Mouse (Mus musculus) lung, postnatal 0 days (tissue): ENCODE results near the gene Rassf7. TPM values are rescaled to one million over a fixed set of nuclear protein-coding genes. Genes with fewer than 3 reads are reported as not detected.

Experiments used
- ATAC-seq: fragments of 200-750 bp; cut with Nextera tagmentation; 2 replicates; pipeline ENCODE4 v1.8.0; 2017; ENCODE audit warnings: moderate library complexity
- DNase-seq: peaks from one replicate; pipeline ENCODE4 v3.0.0-alpha.2; 2016; ENCODE audit warnings: low spot score
- H3K27ac ChIP-seq: fragments of 300-500 bp; sonication (generic); 2 replicates; pipeline ENCODE4 v1.5.1; 2014; ENCODE audit warnings: antibody characterized with exemption, mild to moderate bottlenecking, low read length, mixed read lengths
- H3K27me3 ChIP-seq: fragments of 300-500 bp; sonication (generic); replicated peaks from 2 replicates; pipeline ENCODE4 v1.6.1; 2014; ENCODE audit warnings: low read length, mixed read lengths; ENCODE audit not compliant: insufficient read depth
- H3K36me3 ChIP-seq: fragments of 300-500 bp; sonication (generic); 2 replicates; pipeline ENCODE4 v1.6.1; 2014; ENCODE audit warnings: low read length, mixed read lengths; ENCODE audit not compliant: insufficient read depth
- H3K4me1 ChIP-seq: fragments of 300-500 bp; sonication (generic); 2 replicates; pipeline ENCODE4 v1.6.1; 2014; ENCODE audit warnings: antibody characterized with exemption, low read depth, low read length, mixed read lengths; ENCODE audit not compliant: insufficient read depth
- H3K4me2 ChIP-seq: fragments of 300-500 bp; sonication (generic); replicated peaks from 2 replicates; pipeline ENCODE4 v1.6.1; 2014; ENCODE audit warnings: low read depth, mild to moderate bottlenecking, low read length, moderate library complexity, mixed read lengths
- H3K4me3 ChIP-seq: fragments of 300-500 bp; sonication (generic); 2 replicates; pipeline ENCODE4 v1.5.1; 2014; ENCODE audit warnings: low read depth, low read length
- H3K9ac ChIP-seq: fragments of 300-500 bp; sonication (generic); replicated peaks from 2 replicates; pipeline ENCODE4 v1.6.1; 2014; ENCODE audit warnings: low read depth, mild to moderate bottlenecking
- H3K9me3 ChIP-seq: fragments of 300-500 bp; sonication (generic); 2 replicates; pipeline ENCODE4 v1.6.1; 2016; ENCODE audit warnings: low read length, mixed read lengths
- CTCF ChIP-seq: IDR thresholded peaks from 2 replicates; pipeline ENCODE4 v1.5.1; 2016; ENCODE audit warnings: antibody characterized with exemption, mild to moderate bottlenecking
- EP300 ChIP-seq: IDR thresholded peaks from 2 replicates; pipeline ENCODE4 v1.6.1; 2016; ENCODE audit warnings: antibody characterized with exemption, mild to moderate bottlenecking, control low read depth
- WGBS: fragments of 180-500 bp; shearing (Covaris S2); extraction: QIAGEN DNeasy Blood & Tissue Kit; methylation state at CpG from one replicate; pipeline ENCODE4 v1.1.7; 2014; 5-methylcytosine and 5-hydroxymethylcytosine counted together
- polyA plus RNA-seq: library from polyadenylated mRNA; unstranded; fragments of >200 nt; fragmentation: Nextera tagmentation; extraction: Ambion mirVana; gene quantifications from 2 replicates; pipeline ENCODE4 v1.2.1, GENCODE M21; 2015

Rassf7 gene
- polyA plus RNA-seq, 1 experiment from 2014 or later = 98.7 TPM

DNA sequence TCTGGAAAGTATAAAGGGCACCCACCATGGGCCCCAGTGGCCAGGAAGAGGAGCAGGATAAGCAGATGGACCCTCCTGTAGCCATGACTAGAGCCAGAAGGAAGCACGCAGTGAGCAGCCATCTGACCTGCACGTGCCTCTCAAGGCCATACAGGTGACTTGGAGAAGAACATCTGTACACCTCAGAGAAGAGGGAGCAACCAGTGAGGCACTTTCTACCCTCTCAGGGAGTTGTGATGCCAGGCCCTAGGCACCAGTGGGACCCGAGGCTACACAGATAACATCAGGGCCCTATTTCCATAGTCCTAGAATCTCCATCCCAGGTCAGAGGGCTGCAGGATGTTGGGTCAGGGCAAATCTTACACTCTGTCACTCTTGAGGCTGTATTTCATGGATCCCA, 25.4 kb upstream of the Rassf7 start:
- no peak overlapping the region for H3K27ac ChIP-seq
- WGBS = 92% methylated on average over 3 of the region's 3 CpGs
- ATAC-seq (no peak), DNase-seq (no peak)
- H3K9ac ChIP-seq = no peak overlapping the region
- no peaks in the 10 kb centered on the region for H3K27me3 ChIP-seq
- H3K4me1 ChIP-seq = peaks cover 14% of the 10 kb centered on the region; the same call in 1 of the 2 replicates
- peaks cover 29% of the 10 kb centered on the region for H3K36me3 ChIP-seq
- TF ChIP-seq EP300 (no peak), CTCF (no peak)
- no peaks in the 10 kb centered on the region for H3K9me3 ChIP-seq
- H3K4me3 ChIP-seq = no peak overlapping the region
- H3K4me2 ChIP-seq = no peak overlapping the region

- no peak overlapping the region for H3K9ac ChIP-seq
Measured at GRCm38 (mm10) chr7:141191036-141191435, 24.6 kb upstream of the Rassf7 start.

DNA sequence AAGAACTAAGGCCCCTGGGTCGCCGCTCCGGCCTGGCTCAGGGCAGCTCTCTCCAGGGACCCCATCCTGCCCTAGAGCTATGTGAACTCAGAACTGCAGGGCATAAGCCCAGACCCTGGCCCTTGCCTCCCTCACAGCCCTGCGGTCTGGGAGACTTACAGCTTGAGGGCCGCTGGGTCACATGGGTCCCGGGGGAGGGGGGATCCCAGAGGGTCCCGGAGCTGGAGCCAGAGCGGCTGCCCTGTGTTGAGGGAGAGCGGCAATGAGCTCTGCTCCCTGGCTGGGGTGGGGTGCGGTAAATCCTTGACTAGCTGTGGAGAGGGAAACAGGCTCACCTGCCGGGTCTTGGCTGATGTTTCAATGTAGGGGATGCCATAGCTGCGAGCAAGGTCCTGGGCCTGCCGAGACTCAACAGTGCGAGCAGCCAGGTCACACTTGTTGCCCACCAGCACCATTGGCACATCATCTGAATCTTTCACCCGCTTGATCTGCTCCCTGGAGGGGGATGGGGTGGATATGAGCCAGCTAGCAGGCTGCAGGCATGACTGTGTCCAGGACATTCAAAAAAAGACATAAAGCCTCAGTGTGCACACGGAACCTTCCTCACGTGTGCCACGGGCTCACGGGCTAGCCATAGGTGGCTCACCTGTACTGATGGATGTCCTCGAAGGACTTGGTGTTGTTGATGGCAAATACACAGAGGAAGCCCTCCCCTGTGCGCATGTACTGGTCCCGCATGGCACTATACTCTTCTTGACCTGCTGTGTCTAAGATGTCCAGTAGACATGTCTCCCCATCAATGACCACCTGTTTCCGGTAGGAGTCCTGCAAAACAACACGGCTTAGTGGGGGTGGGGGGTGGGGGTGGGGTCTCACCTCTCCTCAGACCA, 23.6 kb upstream of the Rassf7 start:
- Histone ChIP-seq H3K27me3 (no peaks in the 10 kb centered on the region), H3K36me3 (peaks cover 29% of the 10 kb centered on the region), H3K9me3 (no peaks in the 10 kb centered on the region), H3K4me3 (no peak overlapping the region), H3K4me1 (peaks cover 14% of the 10 kb centered on the region; the same call in 1 of the 2 replicates), H3K27ac (no peak overlapping the region), H3K9ac (no peak overlapping the region), H3K4me2 (peak overlapping the region; percentile 93)
- WGBS = 86% methylated on average over 24 of the region's 24 CpGs
- DNase-seq (no peak), ATAC-seq (no peak)
- TF ChIP-seq EP300 (no peak), CTCF (no peak)

More at GRCm38 (mm10) chr7:141191036-141191435, 24.6 kb upstream of the Rassf7 start:
- 78% methylated on average over 14 of the region's 14 CpGs for WGBS
- peaks cover 14% of the 10 kb centered on the region; the same call in 1 of the 2 replicates for H3K4me1 ChIP-seq
- H3K4me2 ChIP-seq = no peak overlapping the region
- TF ChIP-seq EP300 (no peak), CTCF (no peak)
- no peak overlapping the region for H3K4me3 ChIP-seq
- no peaks in the 10 kb centered on the region for H3K27me3 ChIP-seq
- DNase-seq (peak; percentile 24), ATAC-seq (no peak)
- H3K36me3 ChIP-seq = peaks cover 29% of the 10 kb centered on the region
- no peak overlapping the region for H3K27ac ChIP-seq
- no peaks in the 10 kb centered on the region for H3K9me3 ChIP-seq

DNA sequence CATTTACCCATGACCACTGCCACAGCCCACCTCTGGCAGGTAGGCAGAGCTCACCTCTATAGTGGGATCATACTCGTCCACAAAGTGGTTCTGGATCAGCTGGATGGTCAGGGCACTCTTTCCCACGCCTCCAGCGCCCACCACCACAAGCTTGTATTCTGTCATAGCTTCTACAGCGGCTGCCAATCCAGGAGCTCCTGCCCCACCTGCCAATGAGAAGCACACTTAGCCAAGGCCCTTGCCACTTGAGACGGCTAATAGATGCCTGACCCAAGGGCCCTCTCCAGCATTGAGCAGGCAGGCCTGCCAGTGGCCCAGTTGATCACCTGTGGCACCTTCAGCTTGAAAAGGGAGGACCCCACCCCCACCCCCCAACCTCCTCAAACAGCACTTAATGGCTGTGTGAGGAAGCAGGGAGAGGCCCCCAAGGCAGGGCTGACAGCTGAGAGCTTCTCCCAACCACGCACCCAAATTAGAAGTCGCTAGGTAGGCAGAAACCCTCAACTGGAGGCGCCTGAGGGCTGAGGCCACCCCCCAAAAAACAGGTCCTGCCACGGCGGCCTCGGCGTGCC, 22.8 kb upstream of the Rassf7 start:
- TF ChIP-seq EP300 = no peak
- no peak for TF ChIP-seq CTCF
- DNase-seq = peak; percentile 86
- WGBS = 20% methylated on average over 12 of the region's 12 CpGs
- Histone ChIP-seq H3K27me3 (no peaks in the 10 kb centered on the region), H3K27ac (peak overlapping the region; percentile 90), H3K36me3 (peaks cover 29% of the 10 kb centered on the region), H3K4me3 (peak overlapping the region; percentile 90), H3K9me3 (no peaks in the 10 kb centered on the region), H3K4me1 (peaks cover 14% of the 10 kb centered on the region; the same call in 1 of the 2 replicates), H3K9ac (peak overlapping the region; percentile 83), H3K4me2 (peak overlapping the region; percentile 93)
- peak; percentile 19 for ATAC-seq

- peaks cover 29% of the 10 kb centered on the region for H3K36me3 ChIP-seq
- peak overlapping the region; percentile 93 for H3K4me2 ChIP-seq
- no peaks in the 10 kb centered on the region for H3K27me3 ChIP-seq
- peak overlapping the region; percentile 83 for H3K9ac ChIP-seq
- ATAC-seq = peak; percentile 16
- H3K27ac ChIP-seq = peak overlapping the region; percentile 90
- WGBS = 6% methylated on average over 26 of the region's 43 CpGs
- peaks cover 14% of the 10 kb centered on the region; the same call in 1 of the 2 replicates for H3K4me1 ChIP-seq
- peak overlapping the region; percentile 90 for H3K4me3 ChIP-seq
- no peaks in the 10 kb centered on the region for H3K9me3 ChIP-seq
- no peak for TF ChIP-seq CTCF
- TF ChIP-seq EP300 = no peak
- peak; percentile 49 for DNase-seq
Measured at GRCm38 (mm10) chr7:141193348-141193856, 22.3 kb upstream of the Rassf7 start.

DNA sequence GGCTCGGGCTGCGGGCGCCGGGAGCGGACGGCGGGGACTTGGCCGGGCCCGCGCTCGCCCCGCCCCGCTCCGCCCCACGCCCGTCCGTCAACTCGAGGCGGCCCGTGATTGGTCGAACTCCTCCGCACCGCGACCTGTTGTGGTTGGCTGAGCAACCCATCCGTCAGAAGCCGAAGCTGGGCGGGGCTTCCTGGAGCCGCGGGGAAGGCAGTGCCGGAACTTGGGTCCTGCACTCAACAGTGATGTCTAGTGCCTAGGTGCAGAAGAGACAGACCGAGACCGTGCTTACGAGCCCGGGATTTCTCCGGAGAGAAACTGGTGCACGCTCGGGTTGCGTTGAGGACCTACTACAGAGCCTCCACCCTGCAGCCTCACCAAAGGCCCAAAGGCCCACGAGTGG, 21.7 kb upstream of the Rassf7 start, which contains the start of the genes Hras and Lrrc56:
Hras (minus strand) TSS at position 58 of the 400 bp plus-strand sequence.
Lrrc56 (plus strand) TSS at position 210 of the 400 bp plus-strand sequence.
- peak; percentile 98 for DNase-seq

More for the DNA sequence above, 21.7 kb upstream of the Rassf7 start, which contains the start of the genes Hras and Lrrc56:
- under 1% methylated on average over 26 of the region's 39 CpGs for WGBS
- peak; percentile 96 for ATAC-seq
- Histone ChIP-seq H3K4me1 (peaks cover 14% of the 10 kb centered on the region; the same call in 1 of the 2 replicates), H3K4me3 (peak within 1 kb of the TSS; percentile 90), H3K9me3 (no peaks in the 10 kb centered on the region), H3K36me3 (peaks cover 29% of the 10 kb centered on the region), H3K9ac (peak within 1 kb of the TSS; percentile 83), H3K4me2 (peak within 1 kb of the TSS; percentile 93), H3K27ac (peak within 1 kb of the TSS; percentile 90), H3K27me3 (no peaks in the 10 kb centered on the region)
- TF ChIP-seq EP300 (no peak), CTCF (no peak)
